Mouse (Mus musculus) kidney, embryonic 16.5 days (tissue): ENCODE measurements around the gene Tm9sf4. TPM values are rescaled to one million over a fixed set of nuclear protein-coding genes. Genes with fewer than 3 reads are reported as not detected.
A peak's percentile ranks its signal among the peaks of the same experiment; 100 is the strongest.

Experiments used
- ATAC-seq: fragments of 200-750 bp; cut with Nextera tagmentation; 2 replicates; pipeline ENCODE4 v1.8.0; 2017; ENCODE audit warnings: moderate TSS enrichment; ENCODE audit not compliant: low FRiP score, low TSS enrichment
- H3K27ac ChIP-seq: fragments of 300-500 bp; sonication (generic); 2 replicates; pipeline ENCODE4 v1.5.1; 2014; ENCODE audit warnings: low read length
- H3K27me3 ChIP-seq: fragments of 300-500 bp; sonication (generic); 2 replicates; pipeline ENCODE4 v1.6.1; 2014; ENCODE audit warnings: low read length, control low read depth, mixed read lengths; ENCODE audit not compliant: insufficient read depth
- H3K36me3 ChIP-seq: fragments of 300-500 bp; sonication (generic); 2 replicates; pipeline ENCODE4 v1.6.1; 2014; ENCODE audit warnings: low read length, control low read depth, mixed read lengths; ENCODE audit not compliant: insufficient read depth
- H3K4me1 ChIP-seq: fragments of 300-500 bp; sonication (generic); 2 replicates; pipeline ENCODE4 v1.6.1; 2014; ENCODE audit warnings: low read length, control low read depth, mixed read lengths; ENCODE audit not compliant: insufficient read depth
- H3K4me2 ChIP-seq: fragments of 300-500 bp; sonication (generic); replicated peaks from 2 replicates; pipeline ENCODE4 v1.6.1; 2014; ENCODE audit warnings: low read depth, low read length
- H3K4me3 ChIP-seq: fragments of 300-500 bp; sonication (generic); 2 replicates; pipeline ENCODE4 v1.5.1; 2014; ENCODE audit warnings: mild to moderate bottlenecking, low read length
- H3K9ac ChIP-seq: fragments of 300-500 bp; sonication (generic); replicated peaks from 2 replicates; pipeline ENCODE4 v1.6.1; 2014; ENCODE audit warnings: low read length
- H3K9me3 ChIP-seq: fragments of 300-500 bp; sonication (generic); 2 replicates; pipeline ENCODE4 v1.6.1; 2016; ENCODE audit warnings: low read length, control low read depth
- WGBS: fragments of 180-500 bp; shearing (Covaris S2); extraction: QIAGEN DNeasy Blood & Tissue Kit; methylation state at CpG from one replicate; pipeline ENCODE4 v1.1.7; 2014; 5-methylcytosine and 5-hydroxymethylcytosine counted together
- polyA plus RNA-seq: library from polyadenylated mRNA; unstranded; fragments of >200 nt; fragmentation: Nextera tagmentation; extraction: Ambion mirVana; gene quantifications from 2 replicates; pipeline ENCODE4 v1.2.1, GENCODE M21; 2015

Gene Tm9sf4
- polyA plus RNA-seq, 1 experiment from 2014 or later, result 102 TPM

GRCm38 (mm10) chr2:153134237-153134636 is 26.9 kb upstream of the Tm9sf4 start:
- no peak overlapping the region for H3K27ac ChIP-seq
- no peak overlapping the region for H3K4me2 ChIP-seq
- H3K9ac ChIP-seq, result no peak overlapping the region
- no peaks in the 10 kb centered on the region for H3K27me3 ChIP-seq
- H3K4me3 ChIP-seq, result no peak overlapping the region
- no peaks in the 10 kb centered on the region for H3K36me3 ChIP-seq
- peak; percentile 31; the same call in 1 of the 2 replicates for ATAC-seq
- 30% methylated on average over 5 of the region's 5 CpGs for WGBS
- H3K4me1 ChIP-seq, result no peaks in the 10 kb centered on the region
- no peaks in the 10 kb centered on the region for H3K9me3 ChIP-seq

DNA sequence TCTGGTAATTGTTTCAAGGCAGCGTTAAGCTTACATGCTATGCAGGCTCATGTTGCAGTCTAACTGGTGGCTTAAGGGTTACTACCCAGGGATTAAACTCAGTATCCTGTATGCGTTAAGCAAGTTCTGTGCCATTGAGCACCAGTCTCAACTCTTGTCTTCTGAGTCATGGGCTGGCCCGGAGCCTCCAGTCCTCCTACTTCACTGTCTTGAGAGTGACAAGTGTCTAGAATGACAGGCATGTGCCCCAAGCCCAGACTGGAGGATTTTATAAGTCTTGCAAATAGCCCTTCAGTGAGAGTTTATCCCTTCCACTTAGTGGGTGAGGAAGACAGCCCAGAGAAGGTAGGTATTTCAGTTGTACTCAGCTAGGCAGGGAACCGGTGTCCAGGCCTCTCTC is 24.9 kb upstream of the Tm9sf4 start:
- H3K4me1 ChIP-seq, result no peaks in the 10 kb centered on the region
- H3K9ac ChIP-seq, result no peak overlapping the region
- ATAC-seq, result no peak
- H3K36me3 ChIP-seq, result no peaks in the 10 kb centered on the region
- WGBS, result 66% methylated on average over 4 of the region's 4 CpGs
- no peaks in the 10 kb centered on the region for H3K9me3 ChIP-seq
- H3K4me3 ChIP-seq, result no peak overlapping the region
- no peaks in the 10 kb centered on the region for H3K27me3 ChIP-seq
- H3K4me2 ChIP-seq, result no peak overlapping the region
- no peak overlapping the region for H3K27ac ChIP-seq

DNA sequence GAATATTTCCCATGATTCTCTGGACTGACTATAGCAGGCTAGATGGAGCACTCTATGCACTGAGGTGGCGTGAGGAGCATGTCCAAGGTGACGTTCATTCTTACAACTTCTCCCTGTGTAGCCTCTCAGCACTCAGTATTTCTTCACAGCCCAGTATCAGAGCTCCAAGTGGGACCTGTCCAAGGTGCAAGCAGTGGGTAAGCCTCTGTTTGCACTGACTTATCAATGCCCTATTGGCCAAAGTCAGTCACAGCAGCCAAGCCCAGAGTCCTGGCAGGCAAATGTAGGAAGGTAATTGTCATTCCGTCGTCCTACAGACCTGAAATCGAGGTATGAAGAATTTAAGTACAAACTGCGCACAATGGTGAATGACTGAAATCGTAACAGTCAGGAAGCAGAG is 21.9 kb upstream of the Tm9sf4 start:
- H3K4me1 ChIP-seq, result no peaks in the 10 kb centered on the region
- no peak for ATAC-seq
- H3K4me3 ChIP-seq, result no peak overlapping the region
- no peaks in the 10 kb centered on the region for H3K27me3 ChIP-seq
- H3K9me3 ChIP-seq, result no peaks in the 10 kb centered on the region
- H3K4me2 ChIP-seq, result no peak overlapping the region
- H3K9ac ChIP-seq, result no peak overlapping the region
- H3K27ac ChIP-seq, result no peak overlapping the region
- no peaks in the 10 kb centered on the region for H3K36me3 ChIP-seq
- WGBS, result 81% methylated on average over 7 of the region's 7 CpGs

GRCm38 (mm10) chr2:153139996-153140613 is 21.0 kb upstream of the Tm9sf4 start:
- Histone ChIP-seq H3K4me2 (no peak overlapping the region), H3K36me3 (no peaks in the 10 kb centered on the region), H3K9me3 (no peaks in the 10 kb centered on the region), H3K4me1 (no peaks in the 10 kb centered on the region), H3K4me3 (no peak overlapping the region), H3K27me3 (no peaks in the 10 kb centered on the region), H3K27ac (no peak overlapping the region), H3K9ac (no peak overlapping the region)
- WGBS, result 22% methylated on average over 9 of the region's 9 CpGs
- no peak for ATAC-seq

GRCm38 (mm10) chr2:153142620-153143199 is 18.4 kb upstream of the Tm9sf4 start:
- H3K27me3 ChIP-seq, result no peaks in the 10 kb centered on the region

DNA sequence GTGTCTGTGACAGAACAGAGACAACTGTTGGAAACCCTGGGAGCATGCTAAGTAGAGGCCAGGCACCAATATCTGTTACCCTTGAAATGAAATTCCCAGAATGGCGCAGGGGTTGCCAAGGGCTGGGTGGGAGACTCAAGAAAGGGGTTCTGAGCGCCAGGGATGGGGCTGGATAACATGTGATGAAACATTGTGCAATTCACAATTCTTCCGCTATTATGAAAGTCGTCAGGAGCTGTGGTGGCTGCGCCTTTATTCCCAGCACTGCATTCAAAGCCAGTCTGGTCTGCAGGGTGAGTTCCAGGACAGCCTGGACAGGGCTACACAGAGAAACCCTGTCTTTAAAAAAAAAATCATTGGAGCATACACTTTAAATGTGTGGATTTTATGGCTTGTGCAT is 15.8 kb upstream of the Tm9sf4 start:
- 81% methylated on average over 5 of the region's 5 CpGs for WGBS
- no peaks in the 10 kb centered on the region for H3K36me3 ChIP-seq
- no peak for ATAC-seq

More at GRCm38 (mm10) chr2:153142620-153143199, 18.4 kb upstream of the Tm9sf4 start:
- Histone ChIP-seq H3K4me1 (no peaks in the 10 kb centered on the region), H3K9ac (no peak overlapping the region), H3K9me3 (no peaks in the 10 kb centered on the region), H3K4me2 (no peak overlapping the region), H3K27ac (no peak overlapping the region), H3K36me3 (no peaks in the 10 kb centered on the region), H3K4me3 (no peak overlapping the region)
- WGBS, result 20% methylated on average over 10 of the region's 10 CpGs
- peak; percentile 46; the same call in 1 of the 2 replicates for ATAC-seq

DNA sequence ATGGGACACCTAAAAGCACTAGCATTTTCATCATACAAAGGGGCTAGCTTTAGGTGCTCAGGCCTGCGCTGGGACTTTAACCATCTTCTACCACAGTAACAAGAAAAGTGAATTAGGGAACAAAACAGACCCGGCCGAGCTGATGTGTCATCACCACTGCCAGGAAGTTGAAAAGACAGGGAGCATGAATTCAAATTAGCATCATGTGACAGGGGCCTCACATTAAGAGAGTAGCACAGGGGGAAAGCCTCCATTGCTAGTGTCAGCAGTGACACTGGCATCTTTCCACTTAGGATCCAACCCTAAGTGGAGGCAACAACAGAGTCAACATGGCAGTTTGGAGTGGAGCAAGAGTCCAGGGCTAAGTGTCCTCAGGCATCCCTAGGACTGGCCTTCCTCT is 13.9 kb upstream of the Tm9sf4 start:
- Histone ChIP-seq H3K9ac (no peak overlapping the region), H3K4me3 (no peak overlapping the region), H3K27me3 (no peaks in the 10 kb centered on the region), H3K4me1 (no peaks in the 10 kb centered on the region), H3K27ac (no peak overlapping the region), H3K36me3 (no peaks in the 10 kb centered on the region), H3K9me3 (no peaks in the 10 kb centered on the region), H3K4me2 (no peak overlapping the region)
- 72% methylated on average over 3 of the region's 3 CpGs for WGBS
- 0 out of 2 replicates have a peak, but pooled peaks have one; percentile 9 for ATAC-seq

More for the DNA sequence above, 15.8 kb upstream of the Tm9sf4 start:
- Histone ChIP-seq H3K4me1 (no peaks in the 10 kb centered on the region), H3K9ac (no peak overlapping the region), H3K27me3 (no peaks in the 10 kb centered on the region), H3K27ac (no peak overlapping the region), H3K9me3 (no peaks in the 10 kb centered on the region), H3K4me2 (no peak overlapping the region), H3K4me3 (no peak overlapping the region)

GRCm38 (mm10) chr2:153147715-153148114 is 13.4 kb upstream of the Tm9sf4 start:
- 12% methylated on average over 3 of the region's 3 CpGs for WGBS
- H3K9ac ChIP-seq, result no peak overlapping the region

DNA sequence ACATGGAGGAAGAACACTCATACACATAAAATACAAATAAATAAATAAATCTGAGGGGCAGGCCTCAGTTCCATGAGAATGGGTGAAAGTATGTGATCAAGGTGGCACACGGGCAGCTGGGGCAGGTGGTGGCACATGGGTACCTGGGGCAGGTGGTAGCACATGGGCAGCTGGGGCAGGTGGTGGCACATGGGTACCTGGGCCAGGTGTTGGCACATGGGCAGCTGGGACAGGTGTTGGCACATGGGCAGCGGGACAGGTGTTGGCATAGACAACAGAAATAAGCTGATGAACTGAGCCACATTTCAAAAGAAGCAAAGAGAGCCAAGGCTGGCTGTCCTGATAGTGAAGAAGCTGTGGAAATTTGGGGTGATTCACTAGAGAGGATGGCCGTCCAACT is 11.4 kb upstream of the Tm9sf4 start:
- no peak overlapping the region for H3K4me2 ChIP-seq
- H3K9ac ChIP-seq, result no peak overlapping the region
- no peaks in the 10 kb centered on the region for H3K27me3 ChIP-seq
- no peaks in the 10 kb centered on the region for H3K36me3 ChIP-seq
- no peak overlapping the region for H3K27ac ChIP-seq
- no peak for ATAC-seq
- no peaks in the 10 kb centered on the region for H3K4me1 ChIP-seq
- H3K9me3 ChIP-seq, result no peaks in the 10 kb centered on the region
- 76% methylated on average over 3 of the region's 3 CpGs for WGBS
- no peak overlapping the region for H3K4me3 ChIP-seq

More at GRCm38 (mm10) chr2:153147715-153148114, 13.4 kb upstream of the Tm9sf4 start:
- Histone ChIP-seq H3K27ac (no peak overlapping the region), H3K9me3 (no peaks in the 10 kb centered on the region), H3K4me1 (no peaks in the 10 kb centered on the region), H3K4me2 (no peak overlapping the region), H3K4me3 (no peak overlapping the region), H3K27me3 (no peaks in the 10 kb centered on the region), H3K36me3 (no peaks in the 10 kb centered on the region)
- peak; percentile 49; the same call in 1 of the 2 replicates for ATAC-seq

DNA sequence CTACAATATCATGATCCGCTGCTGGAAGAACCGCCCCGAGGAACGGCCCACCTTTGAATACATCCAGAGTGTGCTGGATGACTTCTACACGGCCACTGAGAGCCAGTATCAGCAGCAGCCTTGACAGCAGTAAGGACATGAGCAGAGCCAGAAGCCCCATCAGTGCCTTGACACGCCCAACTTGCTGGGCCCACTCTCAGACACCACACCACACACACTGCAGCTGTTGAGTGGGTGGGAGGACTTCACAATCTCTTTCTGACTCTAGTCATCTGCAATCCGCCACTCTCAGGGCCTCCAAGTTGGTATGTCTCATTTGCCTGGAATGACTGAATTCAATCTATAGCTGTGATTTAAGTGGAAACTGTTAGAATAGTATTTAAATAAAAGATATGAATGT is 10.1 kb upstream of the Tm9sf4 start:
- no peaks in the 10 kb centered on the region for H3K4me1 ChIP-seq
- H3K36me3 ChIP-seq, result no peaks in the 10 kb centered on the region
- no peaks in the 10 kb centered on the region for H3K9me3 ChIP-seq
- WGBS, result 80% methylated on average over 7 of the region's 7 CpGs
- no peak overlapping the region for H3K27ac ChIP-seq
- no peak for ATAC-seq
- no peak overlapping the region for H3K9ac ChIP-seq
- H3K4me2 ChIP-seq, result no peak overlapping the region
- H3K27me3 ChIP-seq, result no peaks in the 10 kb centered on the region
- H3K4me3 ChIP-seq, result no peak overlapping the region
